Mouse (Mus musculus): Measurements from ENCODE around the gene Cisd1.

GRCm38 (mm10) chr10:71344579-71345143, at the start of gene Cisd1:
- TF ChIP-seq POLR2A (IDR thresholded peaks at IDR 0.05; ENCODE audit: low read depth, low read length) (peak; percentile 74), CTCF (IDR thresholded peaks at IDR 0.05; ENCODE audit: borderline replicate concordance, insufficient read depth, low read length) (no peak)
